Mouse (Mus musculus) liver, embryonic 14 days (tissue): ENCODE data around the gene Irf5. TPM values are rescaled to one million over a fixed set of nuclear protein-coding genes. Genes with fewer than 3 reads are reported as not detected.

ENCODE experiments used
- polyA plus RNA-seq: library from polyadenylated mRNA; depleted of rRNA; stranded (reverse); fragments of >200 nt; gene quantifications from 2 replicates; pipeline ENCODE4 v1.2.3, GENCODE M21; 2012; rRNA removed

The Irf5 gene
- 4.6 and 6.2 TPM in 2 replicates for polyA plus RNA-seq

DNA sequence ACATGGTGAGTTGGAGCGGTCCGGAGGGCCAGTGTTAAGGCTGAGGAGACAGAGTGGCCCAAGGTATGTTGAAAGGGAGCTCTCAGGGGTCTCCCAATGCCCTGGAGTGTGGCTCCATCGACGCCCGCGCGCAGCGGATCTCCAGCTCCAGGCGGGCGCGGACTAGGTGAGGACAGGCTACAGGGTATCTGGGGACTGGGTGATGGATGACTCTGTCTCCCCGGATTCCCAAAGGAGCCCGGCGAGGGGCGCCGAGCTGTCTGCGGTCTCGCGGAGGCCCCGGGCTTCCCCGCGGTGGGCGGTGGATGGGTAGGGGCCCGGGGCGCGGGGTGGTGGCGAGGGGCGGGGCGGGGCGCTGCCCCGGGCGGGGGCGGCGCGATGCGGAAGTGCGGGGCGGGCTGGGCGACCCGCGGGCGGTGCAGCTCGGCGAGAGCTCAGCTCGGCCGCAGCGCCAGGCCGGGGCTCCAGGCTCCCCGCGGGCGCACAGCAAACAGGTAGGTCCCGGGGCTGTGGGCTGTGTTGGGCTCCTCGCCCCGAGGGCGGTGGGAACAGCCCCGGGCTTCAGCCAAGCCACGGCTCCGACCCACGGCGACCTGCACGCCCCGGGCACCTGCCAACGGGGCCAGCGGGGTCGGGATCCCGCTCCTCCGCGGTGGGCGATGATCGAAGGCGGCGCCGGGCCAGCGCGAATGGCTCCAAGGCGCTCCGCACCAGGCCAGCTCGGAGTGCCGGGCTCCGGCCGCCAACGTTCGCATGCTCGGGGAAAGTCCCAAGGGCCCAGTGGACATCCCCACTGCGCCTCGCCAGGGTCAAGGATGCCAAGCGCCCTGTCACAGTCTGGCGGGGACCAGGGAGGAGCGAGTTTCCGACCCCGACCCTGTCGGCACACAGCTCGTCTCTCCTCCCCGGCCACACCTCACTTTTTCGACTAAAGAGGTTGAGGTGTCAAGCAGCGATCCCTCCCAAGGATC lies at the start of gene Irf5:
Irf5 (plus strand) TSS at position 345 of the 971 bp plus-strand sequence.

DNA sequence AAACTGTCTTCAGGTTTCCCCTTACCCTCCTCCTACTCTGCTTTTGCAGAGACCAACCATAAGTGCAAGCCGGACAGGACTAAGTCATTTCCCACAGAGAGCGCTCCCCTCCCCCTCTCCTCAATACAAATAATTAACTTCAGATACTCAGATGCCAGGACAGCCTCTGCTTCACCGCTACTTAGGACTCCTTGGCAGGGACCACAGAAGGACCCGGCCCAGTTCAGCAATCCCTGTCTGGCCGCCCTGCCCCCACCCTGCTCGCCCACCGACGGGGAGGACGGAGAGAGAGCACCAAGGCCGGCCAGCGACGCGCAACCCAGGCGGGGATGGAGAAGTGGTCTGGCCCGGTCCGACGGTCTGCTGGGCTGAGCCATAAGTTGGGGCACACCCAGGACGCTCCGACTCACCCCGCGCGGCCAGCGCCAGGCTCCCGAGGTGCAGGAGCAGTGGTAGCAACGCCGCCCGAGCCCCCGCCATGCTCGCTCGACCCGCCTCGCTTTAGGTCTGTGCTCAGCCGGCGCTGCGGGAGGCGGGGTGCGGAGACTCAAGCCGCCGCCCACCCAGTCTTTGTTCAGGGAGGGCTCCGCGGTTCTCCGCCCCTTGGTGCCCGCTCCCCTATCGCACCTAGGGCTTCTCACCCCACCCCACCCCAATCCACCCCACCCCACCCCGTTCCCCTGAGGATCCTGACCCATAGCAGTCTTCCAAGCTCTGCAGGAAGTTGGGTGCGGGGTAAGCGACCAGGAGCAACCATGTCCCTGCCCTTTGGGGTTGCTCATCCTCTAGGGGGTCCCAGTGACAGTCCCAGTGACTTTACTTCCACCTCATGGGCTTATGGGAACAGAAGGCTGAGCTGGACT lies 18.7 kb upstream of the Irf5 start, which contains the start of gene Kcp:
Kcp (minus strand) TSS at position 506 of the 863 bp plus-strand sequence.

Other genes with a start within 250 kb of the Irf5 start
- gene Fam71f2, start 247.0 kb upstream of the Irf5 start, polyA plus RNA-seq = 0.26 and 0.28 TPM in 2 replicates
- gene Fam71f1, start 207.5 kb upstream of the Irf5 start, polyA plus RNA-seq = not detected in 2 replicates
- 52.8 and 56.2 TPM in 2 replicates for gene Calu, start 178.6 kb upstream of the Irf5 start, polyA plus RNA-seq
- not detected in 2 replicates for gene Opn1sw, start 138.2 kb upstream of the Irf5 start, polyA plus RNA-seq
- 0.22 and 0.26 TPM in 2 replicates for gene Ccdc136, start 130.3 kb upstream of the Irf5 start, polyA plus RNA-seq
- 0.24 and 0.70 TPM in 2 replicates for gene Flnc, start 93.4 kb upstream of the Irf5 start, polyA plus RNA-seq
- 105 and 114 TPM in 2 replicates for gene Atp6v1f, start 58.9 kb upstream of the Irf5 start, polyA plus RNA-seq
- gene Atp6v1fnb, start 55.2 kb upstream of the Irf5 start, polyA plus RNA-seq = 0.07 TPM in 1 of 2 replicates, not detected in the other
- gene Kcp, start 18.7 kb upstream of the Irf5 start, polyA plus RNA-seq = 1.8 and 1.9 TPM in 2 replicates
- 26.4 and 30.5 TPM in 2 replicates for gene Tnpo3, start 83.3 kb downstream of the Irf5 start, polyA plus RNA-seq
- gene Tspan33, start 167.6 kb downstream of the Irf5 start, polyA plus RNA-seq = 86.8 and 114 TPM in 2 replicates
- gene Smo, start 208.9 kb downstream of the Irf5 start, polyA plus RNA-seq = 4.4 and 4.7 TPM in 2 replicates
- 5.1 and 5.8 TPM in 2 replicates for gene Ahcyl2, start 241.4 kb downstream of the Irf5 start, polyA plus RNA-seq